In genomic region chr5:148969648-148970047, GRCm38 (mm10) we compare ENCODE assay signal across 8 mouse cellular contexts. TPM values are rescaled to one million over a fixed set of nuclear protein-coding genes. Genes with fewer than 3 reads are reported as not detected.
DNase-seq lines count a peak whose midpoint lies in the region; ATAC-seq and TF ChIP-seq lines count a peak whose summit lies in the region.

No protein-coding gene starts in this region.

- DNase-seq in gastrocnemius, adult 18-20 months (ENCODE audit: low spot score), result peak; percentile 26
- DNase-seq in gastrocnemius, adult 8-10 months (ENCODE audit: low spot score in 2 of 2), result no peak
- peak; percentile 57 for DNase-seq in gastrocnemius, adult 2 months
- peak; percentile 68 for DNase-seq in kidney, adult 18-20 months
- peak; percentile 56 to 76 for DNase-seq in lung, postnatal 4 days
- no peak for DNase-seq in cerebellum, adult 9-10 months
- DNase-seq in left cerebral cortex, adult 18-20 months (ENCODE audit: low spot score in 2 of 2), result no peak

- no peaks in the 10 kb centered on the region for H3K36me3 ChIP-seq in hindbrain, embryonic 13.5 days

- H3K9ac ChIP-seq in hindbrain, embryonic 13.5 days, result no peak overlapping the region

- WGBS in hindbrain, embryonic 13.5 days, result 54% methylated on average over 9 of the region's 9 CpGs

- no peaks in the 10 kb centered on the region for H3K27me3 ChIP-seq in hindbrain, embryonic 13.5 days

- intact Hi-C loops in gastrocnemius, adult 2 months (cut with DNase I), result no loop called here

- TF ChIP-seq CTCF in gastrocnemius, adult 2 months (IDR thresholded peaks at IDR 0.05), result no peak

- peak overlapping the region; percentile 28; the same call in 1 of the 2 replicates for H3K27ac ChIP-seq in gastrocnemius, adult 2 months
- H3K27ac ChIP-seq in hindbrain, embryonic 13.5 days, result no peak overlapping the region

- peak overlapping the region; percentile 53 for H3K4me3 ChIP-seq in gastrocnemius, adult 2 months
- H3K4me3 ChIP-seq in hindbrain, embryonic 13.5 days, result no peak overlapping the region

- H3K4me1 ChIP-seq in hindbrain, embryonic 13.5 days (replicated peaks), result peaks cover 34% of the 10 kb centered on the region

- H3K9me3 ChIP-seq in hindbrain, embryonic 13.5 days, result no peaks in the 10 kb centered on the region

- no peak for ATAC-seq in hindbrain, embryonic 13.5 days (ENCODE audit: low FRiP score)

- no peak overlapping the region for H3K4me2 ChIP-seq in hindbrain, embryonic 13.5 days

RNA-seq across cellular contexts. Expression of gene Gm42791, which starts 25.3 kb away (rescaled TPM):
- total RNA-seq in gastrocnemius, adult 18-20 months (2021), result 1 to 10 TPM; 2.1 to 5.3 TPM
- total RNA-seq in gastrocnemius, adult 8-10 months (2022), result 1 to 10 TPM; 2.1 to 2.7 (median 2.5) TPM
- total RNA-seq in gastrocnemius, adult 2 months (2021), result 1 to 10 TPM; 2.8 to 5.1 TPM
- polyA plus RNA-seq in hindbrain, embryonic 13.5 days (2015; fragmentation: Nextera tagmentation; extraction: Ambion mirVana), result 5.4 and 6.6 TPM in 2 replicates
- 10 to 100 TPM; 31.6 to 40.1 TPM for total RNA-seq in left cerebral cortex, adult 18-20 months (2021)

RNA-seq across cellular contexts. Expression of gene Katnal1, which starts 40.5 kb away (rescaled TPM):
- 1 to 10 TPM; 4.5 to 6.0 TPM for total RNA-seq in gastrocnemius, adult 18-20 months (2021)
- total RNA-seq in gastrocnemius, adult 8-10 months (2022), result 1 to 10 TPM; 4.3 to 5.3 (median 4.5) TPM
- total RNA-seq in gastrocnemius, adult 2 months (2021), result 1 to 10 TPM; 4.2 to 5.6 TPM
- polyA plus RNA-seq in hindbrain, embryonic 13.5 days (2015; fragmentation: Nextera tagmentation; extraction: Ambion mirVana), result 33.4 and 34.4 TPM in 2 replicates
- 10 to 100 TPM; 75.2 to 78.2 TPM for total RNA-seq in left cerebral cortex, adult 18-20 months (2021)

Comparison
In these comparisons a context has a peak if more than half of its experiments do, and no peak if none do; other contexts are left out.
1. DNase-seq: peak in gastrocnemius, adult 18-20 months (single experiment), gastrocnemius, adult 2 months (single experiment), kidney, adult 18-20 months (single experiment) and lung, postnatal 4 days (2 of 2); none in gastrocnemius, adult 8-10 months (0 of 2), cerebellum, adult 9-10 months (single experiment) and left cerebral cortex, adult 18-20 months (0 of 2).
2. RNA of gene Gm42791, which starts 25.3 kb away (total RNA-seq): 31.6 to 40.1 TPM in left cerebral cortex, adult 18-20 months; 2.1 to 5.3 TPM in gastrocnemius, adult 18-20 months, 2.8 to 5.1 TPM in gastrocnemius, adult 2 months and 2.1 to 2.7 TPM in gastrocnemius, adult 8-10 months; every median in the first group is over 4 times any median in the second.
3. RNA of gene Katnal1, which starts 40.5 kb away (total RNA-seq): 75.2 to 78.2 TPM in left cerebral cortex, adult 18-20 months; 4.5 to 6.0 TPM in gastrocnemius, adult 18-20 months, 4.2 to 5.6 TPM in gastrocnemius, adult 2 months and 4.3 to 5.3 TPM in gastrocnemius, adult 8-10 months; every median in the first group is over 10 times any median in the second.